Mouse (Mus musculus): ENCODE data around the gene Btbd8.

The Btbd8 gene

DNA sequence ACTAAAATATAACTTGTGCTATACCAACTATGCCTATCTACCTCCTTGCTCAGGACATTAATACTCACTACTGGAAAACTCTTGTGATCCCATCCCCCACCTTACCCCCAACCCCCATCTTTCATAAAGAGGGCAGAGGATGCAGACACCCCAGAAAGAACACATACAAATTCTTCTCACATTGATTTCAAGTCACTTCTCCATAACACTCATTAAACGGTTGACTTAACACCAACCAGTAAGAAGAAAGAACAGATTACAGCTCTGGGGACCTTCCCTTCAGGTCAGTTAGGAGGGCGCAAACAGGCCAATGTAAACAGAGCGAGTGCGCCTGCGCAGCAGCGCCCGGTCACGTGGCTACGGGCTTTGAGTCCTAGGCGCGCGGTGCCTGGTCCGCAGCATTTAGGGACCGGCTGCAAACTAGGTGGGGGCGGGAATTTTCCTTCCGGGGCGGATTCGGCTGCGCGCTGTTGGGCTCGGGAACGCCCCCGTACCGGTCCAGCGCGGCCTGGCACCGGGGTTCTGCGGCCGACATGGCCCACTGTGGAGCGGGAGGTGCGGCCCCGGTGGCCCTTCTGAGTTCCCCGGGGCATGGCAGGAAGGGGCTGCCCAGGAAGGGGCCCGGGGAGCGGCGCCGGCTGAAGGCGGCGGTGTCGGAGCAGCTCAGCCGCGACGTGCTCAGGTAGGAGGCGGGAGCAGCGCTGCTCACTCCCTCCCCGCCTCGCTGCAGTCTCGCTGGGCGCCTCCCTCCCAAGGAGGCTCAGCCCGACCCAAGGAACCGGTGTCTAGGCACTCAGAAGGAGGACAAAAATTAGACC, at the start of gene Btbd8:
Gene Btbd8, plus strand, starts transcription at position 534 of the 818 bp plus-strand sequence.
- peak; percentile 81 to 84 for DNase-seq

DNA sequence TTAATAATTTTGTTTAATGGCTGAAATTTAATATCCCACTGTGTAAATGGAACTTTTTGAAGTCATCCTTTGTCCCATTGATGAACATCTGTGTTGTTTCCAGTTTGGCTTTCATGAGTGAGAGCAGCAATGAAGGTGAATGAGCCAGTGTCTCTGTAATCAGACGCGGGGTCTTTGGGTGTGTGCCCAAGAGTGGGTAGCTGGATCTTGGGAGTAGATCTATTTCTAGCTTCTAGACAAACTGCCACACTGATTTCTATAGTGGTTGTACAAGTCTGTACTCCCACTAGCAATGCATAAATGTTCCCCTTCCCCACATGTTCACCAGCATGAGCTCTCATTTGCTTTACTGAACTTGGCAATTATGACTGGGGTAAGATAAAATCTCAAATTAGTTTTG, 48.4 kb upstream of the Btbd8 start:
- DNase-seq: no peak

DNA sequence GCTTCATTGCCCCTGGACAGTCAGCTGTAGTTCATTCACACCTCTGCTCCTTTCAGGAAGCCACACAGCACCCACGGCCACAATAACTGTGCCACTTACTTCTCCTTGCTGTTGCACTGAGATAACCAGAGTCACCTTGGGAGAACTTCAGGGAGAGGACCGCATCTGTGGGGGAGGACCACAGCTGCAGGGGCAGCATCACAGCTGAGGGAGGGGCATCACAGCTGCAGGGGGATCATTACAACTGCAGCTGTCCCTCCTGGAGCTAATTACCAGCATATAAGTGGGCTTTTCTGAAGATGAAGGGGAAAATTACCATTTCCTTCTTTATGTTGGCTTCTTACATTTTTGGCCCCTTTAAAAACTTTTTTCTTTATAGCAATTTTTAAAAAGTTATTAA, 43.4 kb upstream of the Btbd8 start:
- DNase-seq: no peak

DNA sequence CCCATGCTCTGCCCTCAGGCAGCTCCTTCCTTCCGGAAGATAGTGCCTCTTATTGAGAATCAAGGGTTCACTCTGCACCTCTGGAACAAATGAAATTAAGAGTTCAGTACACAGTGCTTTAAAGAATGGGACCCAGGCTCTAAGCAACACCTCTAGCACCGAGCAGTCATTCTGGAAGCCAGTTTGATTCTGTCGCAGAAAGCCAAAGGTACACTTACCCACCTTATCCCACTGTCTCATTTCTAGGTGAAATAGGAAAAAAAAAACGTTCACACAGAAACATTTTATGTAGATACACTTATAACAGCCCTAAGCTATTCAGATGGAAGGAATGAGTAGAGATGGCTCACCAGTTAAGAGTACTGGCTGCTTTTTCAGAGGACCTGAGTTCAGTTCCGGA, 35.4 kb upstream of the Btbd8 start, which contains the start of gene Ephx4:
Gene Ephx4, plus strand, starts transcription at position 301 of the 400 bp plus-strand sequence.
- DNase-seq: no peak

DNA sequence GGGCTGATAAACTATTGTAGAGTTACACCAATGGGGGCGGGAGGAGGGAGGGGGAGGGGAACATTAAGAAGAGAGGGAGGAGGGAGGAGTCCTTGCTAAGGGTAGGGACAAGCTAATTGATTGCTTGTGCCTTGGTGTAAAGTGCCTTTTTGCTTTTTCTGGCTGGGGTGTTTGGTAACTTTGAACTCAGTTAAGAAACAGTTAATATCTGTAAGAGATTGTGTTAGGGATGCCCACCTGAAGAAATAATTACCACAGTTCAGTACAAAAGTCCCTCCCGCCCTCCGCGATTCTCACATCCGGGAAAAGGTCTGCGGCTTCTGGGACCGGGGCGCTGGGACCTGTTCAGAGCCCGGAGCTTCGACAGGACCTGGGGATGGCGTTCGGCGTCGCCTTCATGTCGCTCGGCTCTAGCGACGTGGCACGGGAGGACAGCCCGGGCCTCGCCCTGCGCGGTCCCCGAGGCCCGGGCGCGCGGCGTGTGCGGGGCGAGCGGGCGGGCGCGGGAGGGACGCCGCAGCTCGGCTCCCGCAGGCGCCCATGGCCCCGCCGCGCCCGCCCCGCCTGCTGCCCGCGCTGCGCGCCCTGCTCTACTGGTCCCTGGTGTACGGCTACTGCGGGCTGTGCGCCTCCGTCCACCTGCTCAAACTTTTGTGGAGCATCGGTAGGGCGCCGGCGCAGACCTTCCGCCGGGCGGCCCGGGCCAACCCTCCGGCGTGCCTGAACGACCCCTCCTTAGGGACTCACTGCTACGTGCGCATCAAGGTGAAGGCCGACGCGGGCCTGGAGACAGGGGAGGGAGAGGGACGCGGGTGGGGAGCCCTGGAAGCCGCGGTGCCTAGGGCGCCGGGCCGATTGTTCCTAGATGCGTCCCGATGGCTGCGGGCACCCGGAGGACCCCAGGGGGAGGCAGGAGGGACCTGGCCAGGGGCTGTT, 34.5 kb upstream of the Btbd8 start:
- peak in 1 of 2 experiments; percentile 4 for DNase-seq

DNA sequence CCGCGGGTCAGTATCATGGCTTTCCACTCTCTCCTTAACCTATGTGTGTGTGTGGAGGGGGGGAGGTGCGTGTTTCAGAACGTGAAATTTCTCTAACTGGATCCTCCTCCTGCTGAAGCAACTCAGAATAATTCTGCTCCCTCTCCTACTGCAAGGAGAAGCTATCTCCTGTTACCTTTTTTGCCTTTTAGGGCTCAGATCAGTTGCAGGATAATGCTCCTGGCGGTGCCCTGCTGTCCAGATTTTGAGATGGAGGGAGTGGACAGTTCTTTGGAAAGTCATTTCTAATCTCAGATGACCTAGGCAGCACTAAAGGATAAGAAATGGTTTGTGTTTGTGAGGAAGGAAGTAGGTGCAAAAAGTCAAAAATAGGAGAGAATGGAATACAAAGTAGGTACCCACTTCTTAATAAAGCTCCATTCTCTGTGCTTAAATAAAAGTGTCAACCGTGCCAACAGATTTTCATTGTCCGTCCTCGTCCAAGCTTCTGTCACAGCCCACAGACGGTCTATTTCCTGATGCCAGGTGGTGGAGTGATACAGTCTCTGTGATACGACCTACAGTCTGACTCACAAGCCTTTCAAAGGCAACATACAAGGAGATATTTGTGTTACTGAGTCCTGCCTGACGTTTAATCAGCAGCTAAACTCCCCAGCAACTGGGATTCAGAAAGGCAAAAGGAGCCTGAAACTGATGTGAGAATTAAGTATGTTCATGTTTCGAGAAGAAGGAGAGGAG, 33.7 kb upstream of the Btbd8 start:
- no peak for DNase-seq

DNA sequence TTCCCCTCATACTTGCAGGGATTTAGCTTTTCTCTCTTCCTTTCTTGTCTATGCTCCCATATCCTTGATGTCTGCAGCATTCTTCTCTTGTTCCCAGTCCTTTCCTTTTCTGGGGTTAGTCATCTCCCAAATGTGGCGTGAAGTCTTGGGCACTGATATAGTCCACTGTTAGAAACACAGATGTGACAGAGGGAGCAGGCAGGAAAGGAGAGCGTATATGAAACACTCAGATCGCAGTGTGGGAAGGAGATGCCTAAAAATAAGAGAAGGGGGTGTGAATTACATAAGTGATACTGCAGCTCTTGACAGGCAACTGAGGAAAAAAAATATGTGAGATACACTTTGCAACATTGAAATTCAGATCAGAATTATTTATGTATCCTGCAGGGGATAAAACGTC, 32.4 kb upstream of the Btbd8 start:
- no peak for DNase-seq

DNA sequence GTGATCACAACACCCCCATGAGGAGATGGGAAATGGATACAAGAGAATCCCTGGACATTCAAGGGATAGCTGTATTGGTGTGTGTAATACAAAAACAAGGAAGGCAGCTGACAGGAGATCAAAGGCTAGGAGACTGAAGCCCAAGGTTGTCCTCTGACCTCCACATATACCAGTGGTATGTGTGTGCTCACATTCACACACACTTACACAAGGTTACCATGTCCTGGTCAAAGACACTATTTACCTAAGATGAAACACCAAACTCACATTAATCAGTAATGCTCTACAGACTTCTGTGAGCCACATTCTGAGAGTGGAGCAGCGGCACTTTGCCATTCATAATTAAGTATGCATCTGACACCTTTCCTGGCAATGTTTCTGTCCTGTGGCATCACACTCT, 27.5 kb upstream of the Btbd8 start:
- DNase-seq: no peak

DNA sequence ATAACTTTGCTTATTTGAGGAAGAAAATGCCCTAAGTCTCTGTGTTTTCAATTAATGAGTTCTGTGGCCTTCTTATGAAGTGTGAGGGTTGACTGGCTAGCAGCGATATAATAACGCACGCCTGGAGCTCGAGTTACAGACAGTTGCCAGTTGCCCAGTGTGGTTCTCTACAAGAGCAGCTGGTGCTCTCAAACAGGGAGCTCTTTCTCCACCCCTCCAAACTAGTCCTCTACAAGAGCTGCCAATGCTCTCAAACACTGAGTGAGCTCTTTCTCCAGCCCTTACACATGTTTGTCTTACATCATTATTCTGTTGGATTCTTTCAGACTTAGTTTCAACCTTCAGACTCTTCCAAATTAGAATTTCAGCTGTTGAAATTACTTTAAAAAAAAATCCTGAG, 26.5 kb upstream of the Btbd8 start:
- no peak for DNase-seq

DNA sequence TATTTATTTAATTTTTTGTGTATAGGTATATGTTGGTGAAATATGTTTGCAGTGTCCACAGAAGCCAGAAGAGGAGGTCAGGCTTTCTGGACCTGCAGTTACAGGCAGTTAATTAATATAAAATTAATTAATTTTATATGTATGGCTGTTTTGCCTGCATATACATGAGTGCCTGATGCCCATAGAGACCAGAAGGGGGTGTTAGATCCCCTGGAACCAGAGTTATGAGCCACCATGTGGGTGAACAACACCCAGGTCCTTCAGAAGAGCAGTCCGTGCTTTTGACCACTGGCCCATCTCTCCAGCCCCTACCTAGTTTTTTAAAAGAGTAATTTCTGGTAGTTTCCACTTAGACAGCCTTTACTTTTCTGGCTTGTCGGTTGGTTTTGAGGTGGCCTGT, 25.5 kb upstream of the Btbd8 start:
- no peak for DNase-seq

DNA sequence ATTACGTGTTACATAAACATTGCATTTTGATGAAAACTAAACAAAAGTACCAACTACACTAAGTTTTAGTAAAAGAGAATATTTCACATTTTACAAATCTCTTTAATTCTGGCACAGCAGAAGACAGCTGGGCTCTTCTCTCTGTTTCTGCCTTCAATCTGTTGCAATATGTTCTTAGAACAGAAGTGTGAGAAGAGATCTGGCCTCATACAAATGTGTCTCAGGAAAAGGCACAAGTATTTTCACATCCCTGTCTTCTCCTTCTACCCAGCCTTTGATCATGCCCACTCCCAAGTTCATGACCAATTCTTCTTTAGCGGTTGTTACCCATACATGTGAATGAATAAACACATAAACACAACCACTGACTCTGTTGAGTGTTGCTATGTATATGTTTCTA, 22.7 kb upstream of the Btbd8 start:
- DNase-seq: no peak

DNA sequence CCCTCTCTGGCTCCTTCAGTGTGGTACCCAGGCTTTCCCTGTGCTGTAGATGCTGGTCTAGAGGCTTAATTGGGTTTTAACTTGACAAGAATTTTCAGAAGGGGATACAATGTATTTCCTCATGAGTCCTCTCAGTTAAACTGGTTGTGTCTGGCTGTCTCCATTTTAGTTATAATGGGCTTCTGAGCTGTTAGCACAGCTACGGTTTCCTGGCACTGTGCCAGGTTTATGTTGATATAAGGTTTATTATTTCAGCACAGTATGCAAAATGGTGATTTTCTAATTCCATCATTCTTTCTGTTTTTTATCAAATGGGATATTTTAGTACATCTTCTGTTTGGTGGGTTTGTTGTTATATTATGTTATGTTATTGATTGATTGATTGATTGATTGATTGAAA, 16.1 kb upstream of the Btbd8 start:
- no peak for DNase-seq

DNA sequence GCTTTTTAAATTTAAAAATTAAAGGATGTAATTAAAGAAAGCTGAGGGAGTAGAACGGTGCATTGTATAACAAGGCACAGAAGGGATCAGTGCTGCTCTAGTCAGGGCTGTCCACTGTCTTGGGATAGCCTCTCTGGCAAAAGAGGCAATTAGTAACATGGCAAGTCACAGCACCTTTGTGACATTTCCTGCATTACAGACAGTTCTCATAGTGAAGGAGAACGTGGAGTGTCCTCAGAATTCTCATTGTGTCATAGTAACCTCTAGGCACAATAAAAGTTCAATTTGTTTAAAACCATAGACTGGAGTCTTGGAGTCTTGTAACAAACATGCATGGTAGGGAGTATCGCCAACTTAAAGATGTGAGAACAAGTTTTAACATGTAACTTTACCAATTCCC, 6.5 kb upstream of the Btbd8 start, which contains the start of gene Lpcat2b:
Gene Lpcat2b, plus strand, starts transcription at position 301 of the 400 bp plus-strand sequence.
- no peak for DNase-seq

DNA sequence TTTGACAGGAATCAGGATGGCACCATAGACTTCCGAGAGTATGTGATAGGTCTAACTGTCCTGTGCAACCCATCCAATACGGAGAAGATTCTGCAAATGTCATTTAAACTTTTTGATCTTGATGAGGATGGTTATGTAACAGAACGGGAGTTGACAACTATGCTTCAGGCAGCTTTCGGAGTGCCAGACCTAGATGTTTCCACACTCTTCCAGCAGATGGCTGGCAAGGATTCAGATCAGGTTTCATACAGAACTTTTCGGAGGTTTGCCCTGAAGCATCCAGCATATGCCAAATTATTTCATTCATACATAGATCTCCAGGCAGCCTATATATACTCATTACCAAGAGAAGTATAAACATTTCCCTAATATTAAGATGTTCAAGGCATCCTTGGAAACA, 3.8 kb upstream of the Btbd8 start:
- no peak for DNase-seq

DNA sequence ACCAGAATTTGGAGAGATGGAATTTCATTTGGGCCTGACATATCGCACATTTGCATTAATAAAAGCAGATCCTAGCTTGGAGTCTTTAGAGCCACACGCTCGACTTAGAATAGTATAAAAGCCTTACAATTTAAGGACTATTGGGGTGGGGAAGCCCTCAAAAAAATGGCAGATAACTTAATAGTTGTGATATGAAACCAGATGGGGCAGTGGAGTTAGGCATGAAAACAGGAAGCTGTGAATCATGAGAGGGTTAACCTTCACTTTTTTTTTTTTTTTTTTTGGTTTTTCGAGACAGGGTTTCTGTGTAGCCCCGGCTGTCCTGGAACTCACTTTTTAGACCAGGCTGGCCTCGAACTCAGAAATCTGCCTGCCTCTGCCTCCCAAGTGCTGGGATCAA, 1.6 kb upstream of the Btbd8 start:
- no peak for DNase-seq

DNA sequence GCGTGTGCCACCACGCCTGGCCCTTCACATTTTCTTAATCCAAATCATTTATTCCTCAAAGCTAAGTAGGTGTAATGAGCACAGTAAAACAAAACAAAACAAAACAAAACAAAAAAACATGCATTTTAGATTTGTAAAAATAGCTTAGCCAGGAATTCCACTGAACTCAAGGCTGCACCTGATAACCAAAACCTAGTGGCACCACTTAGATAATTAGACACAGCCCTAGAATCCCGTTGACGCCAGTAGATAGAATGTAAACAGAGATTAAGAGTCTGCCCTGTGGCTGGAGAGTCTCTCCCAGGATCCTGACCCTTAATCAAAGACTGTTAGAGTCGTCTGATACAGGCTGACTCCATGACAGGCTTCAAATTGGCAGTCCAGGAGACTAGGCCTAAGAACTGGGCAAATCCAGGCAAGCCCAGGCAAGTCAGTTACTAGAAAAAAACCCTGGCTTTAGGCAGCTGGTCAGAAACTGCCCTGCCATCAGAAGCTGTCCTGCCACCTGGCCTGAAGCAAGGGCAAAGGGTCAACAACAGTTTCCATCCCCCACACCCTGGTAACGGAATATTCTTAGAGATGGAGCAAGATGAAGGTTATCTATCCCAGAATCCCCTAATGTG, 1.1 kb upstream of the Btbd8 start:
- DNase-seq: no peak

DNA sequence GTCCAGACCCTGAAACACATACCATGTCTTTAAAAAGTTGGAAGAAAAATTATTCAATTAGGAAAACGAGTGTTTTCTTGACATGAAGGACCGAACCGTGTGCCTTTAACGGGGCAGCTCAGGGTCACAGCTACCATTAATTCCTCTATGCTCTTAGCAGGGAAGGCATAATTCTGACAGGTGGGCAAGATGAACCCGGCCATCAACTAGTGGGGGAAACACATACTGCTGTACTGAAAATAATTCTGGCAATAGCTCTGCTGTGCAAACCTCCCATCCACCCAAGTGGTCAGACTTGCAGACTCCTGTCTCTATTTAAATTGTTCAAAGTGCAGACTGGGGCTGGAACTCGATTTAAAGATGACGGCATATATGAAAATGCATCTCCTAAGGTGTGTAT, 556 bp downstream of the Btbd8 start:
- DNase-seq: no peak

DNA sequence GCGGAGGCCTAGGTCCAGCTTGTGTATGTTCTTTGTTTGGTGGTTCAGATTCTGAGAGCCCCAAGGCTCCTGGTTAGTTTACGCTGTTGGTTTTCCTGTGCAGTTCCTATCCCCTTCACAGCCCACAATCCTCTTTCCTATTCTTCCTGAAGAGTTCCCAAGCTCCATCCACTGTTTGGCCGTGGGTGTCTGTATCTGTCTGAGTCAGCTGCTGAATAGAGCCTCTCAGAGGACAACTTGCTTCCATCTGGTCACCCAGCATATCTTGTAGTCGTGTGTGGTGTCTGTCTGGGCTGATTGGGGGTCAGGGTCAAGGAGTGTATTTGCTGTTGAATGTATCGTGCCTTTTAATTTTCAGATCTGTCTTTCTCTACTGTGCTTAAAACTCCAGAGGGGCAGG, 4.1 kb downstream of the Btbd8 start:
- no peak for DNase-seq

DNA sequence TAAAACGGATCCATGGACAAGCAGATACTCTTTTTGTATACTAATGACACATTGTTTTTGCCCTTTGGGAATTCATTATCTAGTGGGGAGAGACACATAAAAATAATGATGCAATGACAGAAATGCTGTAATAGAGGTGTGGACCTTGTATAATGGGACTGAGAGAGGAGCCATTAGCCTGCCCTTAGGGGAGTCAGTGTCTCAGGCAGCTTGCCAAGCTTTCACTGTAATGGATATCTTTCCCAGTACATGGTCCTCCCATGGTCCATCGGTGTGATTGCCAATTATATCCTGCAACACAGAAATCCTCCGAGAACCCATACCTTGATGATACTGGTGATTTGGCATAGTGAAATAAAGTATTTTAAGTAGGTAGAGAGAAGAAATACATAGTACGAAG, 6.5 kb downstream of the Btbd8 start:
- DNase-seq: no peak

DNA sequence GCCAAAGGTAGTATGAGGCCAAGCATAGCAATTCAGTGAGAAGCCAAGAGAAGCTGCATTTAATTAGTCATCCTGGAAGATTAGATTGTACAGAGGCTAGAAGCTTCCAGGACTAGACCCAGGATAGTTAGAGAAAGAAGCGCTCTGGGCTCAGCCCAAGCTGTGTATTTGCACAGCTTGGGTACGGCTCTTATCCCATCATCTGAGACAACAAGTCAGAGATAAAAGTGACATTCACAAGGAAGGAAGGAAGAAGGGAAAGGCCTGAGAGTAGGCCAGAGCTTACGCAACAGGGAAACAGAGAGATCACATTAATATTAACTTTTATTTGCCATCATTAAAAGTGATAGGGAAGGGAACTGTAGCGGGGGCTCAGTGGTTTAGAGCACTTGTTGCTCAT, 10.2 kb downstream of the Btbd8 start:
- DNase-seq: no peak

DNA sequence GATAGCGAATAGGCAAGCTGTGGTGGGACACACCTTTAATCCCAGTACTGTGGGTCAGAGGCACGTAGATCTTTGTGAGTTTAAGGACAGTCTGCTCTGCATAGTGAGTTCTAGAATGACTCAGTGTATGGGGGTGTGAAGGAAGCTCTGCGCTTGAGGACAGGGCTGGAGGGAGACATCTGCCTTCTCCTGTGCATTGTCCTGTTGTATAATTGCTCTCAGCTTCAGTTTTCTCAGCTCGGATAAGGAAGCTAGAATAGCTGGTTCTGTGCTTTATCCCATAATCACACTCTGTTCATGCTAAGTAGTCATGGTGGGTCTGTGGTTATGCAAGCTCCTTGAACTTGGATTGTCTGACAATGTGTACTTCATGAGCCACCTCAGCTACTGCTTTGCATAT, 11.0 kb downstream of the Btbd8 start:
- no peak for DNase-seq

DNA sequence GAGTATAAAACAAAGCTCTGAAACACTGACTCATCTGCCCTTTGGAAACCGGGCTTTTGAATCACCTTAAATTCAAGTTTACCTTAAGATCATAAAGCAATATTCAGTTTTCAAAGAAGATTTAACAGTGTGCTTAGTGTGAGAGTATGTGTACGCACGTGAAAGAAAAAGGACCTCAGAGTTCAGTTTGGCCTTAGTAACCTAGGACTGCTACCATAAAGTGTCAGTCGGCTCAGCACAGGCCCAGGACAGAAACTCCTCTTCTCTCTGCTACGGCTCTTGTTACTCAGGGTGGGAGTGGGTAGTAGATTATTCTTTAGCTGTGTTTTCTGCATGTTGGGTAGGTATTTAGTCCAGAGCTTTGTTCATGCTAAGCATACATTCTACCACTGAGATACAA, 11.8 kb downstream of the Btbd8 start:
- no peak for DNase-seq

DNA sequence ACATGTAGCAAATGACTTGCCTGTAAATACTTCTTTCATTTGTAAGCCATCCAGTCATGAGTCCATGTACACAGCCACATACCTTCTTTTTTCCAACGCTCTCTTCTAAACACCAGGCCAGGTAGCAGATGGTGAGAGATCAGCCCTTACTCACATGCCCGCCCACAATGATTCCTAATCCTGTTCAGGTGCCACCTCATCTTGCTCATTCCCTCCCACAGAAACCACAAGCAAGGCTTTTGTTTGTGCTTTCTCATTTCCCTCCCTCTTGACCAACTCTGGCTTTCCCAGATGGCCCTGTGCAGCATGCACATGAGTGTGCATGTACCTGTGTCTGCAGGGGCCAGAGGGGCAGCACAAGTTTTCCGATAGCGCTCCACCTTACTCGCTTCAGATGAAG, 12.5 kb downstream of the Btbd8 start:
- no peak for DNase-seq
